Mouse (Mus musculus) adrenal gland, adult 2 months (tissue): ENCODE measurements around the gene Gdf3. TPM values are rescaled to one million over a fixed set of nuclear protein-coding genes. Genes with fewer than 3 reads are reported as not detected.
A peak's percentile ranks its signal among the peaks of the same experiment; 100 is the strongest.
"Not testable (repeated sequence)": the region's sequence is repeated elsewhere in the genome, so short reads cannot be mapped to it uniquely, and the experiment has no call there.

Experiments used
- DNase-seq: peaks from one replicate; pipeline ENCODE4 v3.0.0; 2021
- long read RNA-seq: library from polyadenylated mRNA; stranded (forward); transcript quantifications from one replicate; pipeline ENCODE4 v2.0.0, GENCODE M21; 2021
- polyA plus RNA-seq: library from polyadenylated mRNA; depleted of rRNA; stranded (reverse); fragments of >200 nt; gene quantifications from 2 replicates; pipeline ENCODE4 v1.2.3, GENCODE M21; 2012; rRNA removed
- total RNA-seq, 2 experiments: library from RNA; stranded (reverse); gene quantifications; 2 replicates each; pipeline ENCODE4 v1.2.3; 2021

The Gdf3 gene
- total RNA-seq (not detected), polyA plus RNA-seq (0.04 and 0.08 TPM in 2 replicates)
- long read RNA-seq = 0 reads

- no peak for DNase-seq
Observed at GRCm38 (mm10) chr6:122609771-122610170, at the start of gene Gdf3. Gdf3 (minus strand) TSS chr6:122610087.

DNA sequence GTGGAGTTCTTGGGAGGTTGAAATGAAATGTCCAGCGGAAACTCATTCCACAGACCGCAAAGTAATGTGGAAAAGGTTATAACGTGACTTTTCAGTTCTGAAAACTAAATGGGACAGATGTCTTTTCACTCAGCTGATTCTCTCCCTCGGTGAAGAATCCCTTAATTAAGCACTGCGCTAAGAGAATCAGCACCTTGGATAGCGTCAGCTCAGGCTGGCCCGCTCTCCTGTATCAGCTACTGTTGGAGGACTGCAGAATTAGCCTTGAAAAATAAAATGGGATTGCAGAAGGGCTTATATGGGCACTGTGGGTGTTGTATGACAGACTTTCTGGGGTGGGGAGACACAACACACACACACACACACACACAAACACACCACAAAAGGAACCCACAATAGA is 49.7 kb upstream of the Gdf3 start:
- no peak for DNase-seq

GRCm38 (mm10) chr6:122657630-122658029 is 47.7 kb upstream of the Gdf3 start:
- DNase-seq = no peak

DNA sequence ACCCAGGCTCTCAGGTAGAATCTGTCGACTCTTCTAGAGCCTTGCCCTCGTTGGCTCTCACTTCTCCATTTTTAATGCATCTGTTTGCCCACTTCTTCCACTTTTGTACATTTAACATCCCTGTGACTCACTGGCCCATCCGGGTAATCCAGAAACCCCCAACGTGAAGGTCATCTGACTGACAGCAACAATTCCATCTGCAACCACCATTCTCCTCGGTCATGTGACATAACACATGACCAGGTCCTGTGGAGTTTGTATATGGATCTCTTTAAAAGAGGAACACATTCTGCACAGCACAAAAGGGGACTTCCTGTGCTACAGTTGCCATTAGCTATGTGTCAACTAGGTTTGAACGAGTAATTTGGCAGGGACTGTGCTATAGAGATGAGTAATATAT is 44.4 kb upstream of the Gdf3 start:
- no peak for DNase-seq

DNA sequence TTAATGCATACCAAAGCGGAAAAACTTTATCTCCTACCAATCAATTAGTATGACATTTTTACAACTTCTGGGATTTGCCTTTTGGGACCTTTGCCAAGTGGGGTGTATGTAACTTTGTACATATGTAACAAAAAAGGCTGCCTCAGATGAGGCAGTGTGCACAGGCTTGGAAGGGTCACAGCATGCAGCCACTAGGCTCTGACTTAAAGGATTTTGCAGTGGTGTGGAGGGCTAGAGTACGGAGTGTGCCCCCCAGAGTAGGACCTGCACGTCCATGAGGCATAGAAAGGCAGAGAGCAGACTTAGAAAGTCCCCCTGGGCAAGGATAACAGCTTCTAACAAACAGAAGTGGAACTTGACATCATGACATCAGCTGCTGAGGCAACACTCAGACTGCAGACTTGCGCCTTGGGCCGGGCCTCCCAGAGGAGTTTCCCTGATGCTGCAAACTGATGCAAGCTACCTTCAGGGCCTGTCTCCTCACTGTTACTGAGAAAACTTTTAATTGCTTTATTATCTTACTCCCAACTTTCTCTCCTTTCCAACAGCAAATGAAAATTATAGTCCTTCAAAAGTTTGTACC is 40.6 kb upstream of the Gdf3 start:
- no peak for DNase-seq

- DNase-seq = no peak
Observed at GRCm38 (mm10) chr6:122649903-122650302, 40.0 kb upstream of the Gdf3 start.

- not testable (repeated sequence) for DNase-seq
Observed at GRCm38 (mm10) chr6:122644196-122644595, 34.3 kb upstream of the Gdf3 start.

GRCm38 (mm10) chr6:122637566-122637965 is 27.7 kb upstream of the Gdf3 start:
- not testable (repeated sequence) for DNase-seq

GRCm38 (mm10) chr6:122636666-122637065 is 26.8 kb upstream of the Gdf3 start:
- no peak for DNase-seq

DNA sequence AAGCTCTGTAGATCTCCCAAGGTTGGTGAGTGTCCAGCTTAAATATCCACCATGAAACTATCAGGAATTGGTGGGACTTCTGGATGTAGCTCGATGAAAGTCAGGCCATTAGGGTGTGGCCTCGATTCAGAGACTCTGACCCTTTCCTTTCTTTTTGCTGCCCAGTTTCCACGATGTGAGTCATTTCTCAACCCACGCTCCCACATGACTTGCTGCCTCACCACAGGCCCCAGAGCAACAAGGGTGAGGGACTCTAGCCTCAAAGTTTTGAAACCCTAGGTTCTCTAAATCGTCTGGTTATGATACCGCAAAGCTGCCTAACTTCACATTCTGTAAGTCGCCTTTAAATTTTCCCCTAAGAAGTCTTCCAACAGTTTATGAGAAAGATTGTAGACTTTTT is 25.4 kb upstream of the Gdf3 start:
- peak; percentile 29 for DNase-seq

GRCm38 (mm10) chr6:122633411-122633810 is 23.5 kb upstream of the Gdf3 start:
- peak; percentile 39 for DNase-seq

DNA sequence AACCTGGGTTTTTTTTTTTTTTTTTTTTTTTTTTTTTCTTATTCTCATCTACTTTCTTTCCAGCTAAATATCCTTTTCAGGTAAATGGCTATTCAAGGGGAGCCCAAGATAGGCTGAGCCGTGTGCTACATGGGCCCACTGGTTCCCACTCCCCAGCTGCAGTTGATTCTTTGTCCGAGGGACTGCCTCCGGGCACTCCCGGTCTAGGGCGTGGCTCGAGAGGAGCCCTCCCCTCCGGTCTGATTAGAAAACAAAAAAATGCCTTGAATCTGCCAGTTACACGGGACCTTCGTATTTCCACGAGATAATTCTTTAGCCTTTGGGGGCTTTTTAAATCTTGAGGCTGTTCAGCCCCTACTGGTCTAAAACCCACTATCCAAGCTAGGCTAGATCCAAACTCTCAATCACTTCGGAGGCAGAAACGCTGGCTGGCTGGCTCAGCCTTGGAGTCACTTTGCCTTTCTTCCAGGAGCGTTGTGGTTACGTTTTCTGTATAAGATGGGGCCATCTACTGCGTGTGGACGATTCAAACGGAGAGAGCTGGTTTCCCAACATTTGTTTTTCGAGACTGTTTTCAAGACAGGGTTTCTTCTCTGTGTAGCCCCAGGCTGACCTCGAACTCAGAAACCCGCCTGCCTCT is 17.7 kb upstream of the Gdf3 start:
- peak; percentile 11 for DNase-seq

DNA sequence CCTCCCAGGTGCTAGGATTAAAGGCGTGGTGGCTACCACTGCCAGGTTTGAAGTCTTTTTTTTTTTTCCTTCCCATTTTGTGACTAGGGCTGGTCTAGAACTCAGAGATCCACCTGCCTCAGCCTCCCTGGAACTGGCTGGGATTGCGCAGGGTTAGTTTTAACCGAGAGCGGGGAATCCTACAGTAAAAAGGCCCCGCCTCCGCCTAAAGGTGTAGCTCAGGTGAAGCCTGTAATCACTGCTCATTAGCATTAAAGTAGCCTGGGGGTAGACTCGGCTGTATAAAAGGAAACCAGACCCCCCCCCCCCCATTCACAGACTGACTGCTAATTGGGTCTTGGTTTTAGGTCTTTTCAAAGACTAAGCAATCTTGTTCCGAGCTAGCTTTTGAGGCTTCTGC is 16.2 kb upstream of the Gdf3 start, which contains the start of gene Dppa3:
Dppa3 (plus strand) TSS at position 301 of the 400 bp plus-strand sequence.
- DNase-seq = no peak

DNA sequence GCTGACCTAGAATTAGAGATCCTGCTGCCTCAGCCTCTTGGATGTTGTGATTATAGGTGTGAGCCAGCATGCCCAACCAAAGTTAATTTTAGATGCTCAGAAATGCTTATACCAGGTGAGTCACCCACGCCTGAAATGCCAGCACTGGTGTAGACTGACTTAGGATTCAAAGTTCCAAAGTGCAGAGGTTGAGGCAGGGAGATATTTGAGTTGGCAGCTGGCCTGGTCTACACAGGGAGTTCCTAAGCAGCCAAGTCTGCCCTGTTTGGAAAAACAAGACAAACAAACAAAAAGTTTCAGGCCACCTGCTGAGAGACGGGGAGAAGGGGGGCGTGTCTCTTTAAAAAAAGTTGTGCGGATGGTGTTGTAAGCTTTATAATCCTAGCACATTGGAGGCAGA is 15.3 kb upstream of the Gdf3 start:
- DNase-seq = no peak

DNA sequence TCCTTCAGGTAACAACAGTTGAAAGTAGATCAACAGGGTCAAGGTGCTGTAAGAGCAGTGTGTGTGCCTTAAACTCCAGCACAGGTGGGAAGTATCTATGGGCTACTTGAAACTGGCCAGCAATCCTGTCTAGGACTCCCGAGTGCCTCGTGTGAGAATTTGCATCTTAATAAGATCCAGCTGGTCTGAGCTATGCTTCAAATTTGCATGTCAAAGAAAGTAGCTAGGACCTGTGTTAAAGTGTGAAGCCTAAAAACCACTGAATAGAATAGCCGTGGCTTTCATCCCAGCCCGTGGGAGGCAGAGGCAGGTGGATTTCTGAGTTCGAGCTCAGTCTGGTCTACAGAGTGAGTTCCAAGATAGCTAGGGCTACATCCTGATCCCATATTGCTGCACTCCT is 14.6 kb upstream of the Gdf3 start:
- no peak for DNase-seq

- no peak for DNase-seq
Observed at GRCm38 (mm10) chr6:122621066-122621465, 11.2 kb upstream of the Gdf3 start.

- no peak for DNase-seq
Observed at GRCm38 (mm10) chr6:122616022-122616421, 6.1 kb upstream of the Gdf3 start.

GRCm38 (mm10) chr6:122614047-122614446 is 4.2 kb upstream of the Gdf3 start:
- no peak for DNase-seq

DNA sequence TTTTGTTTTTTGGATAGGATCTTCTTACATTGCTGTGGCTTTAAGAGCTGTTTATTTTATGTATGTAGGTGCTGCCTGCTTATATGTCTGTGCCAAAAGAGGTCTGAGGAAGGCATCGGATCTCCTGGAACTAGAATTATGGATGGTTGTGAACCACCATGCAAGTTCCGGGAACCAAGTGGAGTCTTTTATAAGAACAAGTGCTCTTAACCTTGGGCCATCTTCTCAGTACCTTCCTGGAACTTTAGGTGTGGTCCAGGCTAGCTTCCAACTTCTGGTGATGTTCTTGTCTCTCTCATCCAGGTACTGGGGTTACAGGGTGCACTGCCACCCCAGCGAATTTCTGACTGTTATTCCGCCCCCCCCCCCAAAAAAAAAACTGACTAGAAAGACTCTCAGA is 2.5 kb upstream of the Gdf3 start:
- DNase-seq = no peak

GRCm38 (mm10) chr6:122609377-122609728 is 534 bp downstream of the Gdf3 start:
- DNase-seq = no peak

DNA sequence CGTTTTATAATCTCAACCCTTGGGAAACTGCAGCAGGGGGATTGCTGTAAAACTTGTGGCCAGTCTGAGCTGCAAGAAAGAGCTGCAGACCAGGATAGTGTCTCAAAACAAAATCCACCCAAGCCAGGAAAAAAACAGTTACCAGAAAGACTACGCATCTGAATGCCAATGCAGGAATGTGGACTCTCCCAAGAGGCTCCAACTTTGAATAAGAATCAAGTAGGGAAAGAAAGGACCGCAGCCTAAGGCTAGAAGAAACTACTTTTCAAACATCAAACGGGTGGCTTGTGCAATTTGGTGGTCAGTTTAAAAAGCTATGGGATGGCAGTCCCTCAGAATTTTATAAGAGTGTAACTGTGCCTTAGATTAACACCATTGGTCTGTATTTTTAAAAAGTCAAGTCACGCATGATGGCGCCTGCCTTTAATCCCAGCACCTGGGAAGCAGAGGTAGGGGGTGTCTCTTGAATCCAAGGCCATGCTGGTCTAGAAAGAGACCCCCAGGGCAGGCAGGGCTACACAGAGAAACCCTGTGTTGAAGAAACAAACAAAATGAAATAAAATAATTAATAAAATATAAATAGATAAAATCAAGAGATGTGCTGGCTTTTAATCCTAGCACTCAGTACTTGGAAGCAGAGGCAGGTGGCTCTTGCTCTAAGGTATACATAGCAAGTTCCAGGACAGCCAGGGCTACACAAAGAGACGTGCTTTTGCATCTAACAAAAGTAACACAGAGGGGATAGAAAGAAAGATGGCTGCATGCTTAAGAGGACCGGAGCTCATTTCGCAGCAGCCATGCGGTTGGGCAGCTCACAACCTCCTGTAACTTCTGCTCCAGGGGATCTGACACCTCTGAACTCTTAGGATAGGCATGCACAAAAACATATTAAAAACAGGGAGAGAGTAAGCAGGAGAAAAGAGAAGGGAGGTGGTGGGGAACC is 1.2 kb downstream of the Gdf3 start:
- DNase-seq = no peak

GRCm38 (mm10) chr6:122607700-122608099 is 2.2 kb downstream of the Gdf3 start:
- DNase-seq = no peak

DNA sequence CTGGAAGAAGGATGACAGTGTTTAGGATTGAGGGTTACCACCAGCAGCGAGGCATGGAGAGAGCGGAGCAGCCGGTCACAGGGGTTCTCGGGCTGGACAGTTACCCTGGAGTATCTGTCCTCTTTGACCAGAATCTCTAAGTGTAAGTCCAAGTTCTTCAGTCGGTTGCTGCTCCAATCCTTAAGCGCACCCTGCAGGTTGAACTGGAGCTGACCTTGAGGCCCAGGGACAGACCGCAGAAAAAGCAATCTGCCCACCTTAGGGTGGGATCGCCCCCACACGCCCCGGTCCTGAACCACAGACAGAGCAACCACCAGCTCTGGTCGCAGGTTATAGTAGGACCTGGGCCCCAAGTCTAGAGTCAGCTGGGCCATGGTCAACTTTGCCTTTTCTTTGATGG is 3.2 kb downstream of the Gdf3 start:
- no peak for DNase-seq
